Mouse (Mus musculus): ENCODE data around the gene Palm2. TPM values are rescaled to one million over a fixed set of nuclear protein-coding genes. Genes with fewer than 3 reads are reported as not detected.

The Palm2 gene
- polyA plus RNA-seq, 1 experiment from 2014 or later = 2.5 TPM

GRCm38 (mm10) chr4:57684676-57685215 is 250.7 kb downstream of the Palm2 start:
- Histone ChIP-seq H3K9me3 (ENCODE audit: control insufficient read depth, low read length) (no peaks in the 10 kb centered on the region), H3K9ac (ENCODE audit: low read length) (no peak overlapping the region), H3K4me3 (ENCODE audit: low read depth, low read length) (no peak overlapping the region), H3K4me1 (ENCODE audit: control insufficient read depth, insufficient read depth, low read length) (no peaks in the 10 kb centered on the region), H3K4me2 (no peak overlapping the region), H3K27me3 (ENCODE audit: control insufficient read depth, insufficient read depth, low read length) (no peaks in the 10 kb centered on the region), H3K27ac (ENCODE audit: low read depth, low read length) (no peak overlapping the region), H3K36me3 (ENCODE audit: control insufficient read depth, insufficient read depth, low read length) (no peaks in the 10 kb centered on the region)
- DNase-seq (ENCODE audit: low spot score, missing footprints) (no peak), ATAC-seq (ENCODE audit: low FRiP score) (no peak)
- 82% methylated on average over 12 of the region's 12 CpGs for WGBS

GRCm38 (mm10) chr4:57686736-57687135 is 252.7 kb downstream of the Palm2 start:
- Histone ChIP-seq H3K4me1 (ENCODE audit: control insufficient read depth, insufficient read depth, low read length) (no peaks in the 10 kb centered on the region), H3K4me3 (ENCODE audit: low read depth, low read length) (no peak overlapping the region), H3K27me3 (ENCODE audit: control insufficient read depth, insufficient read depth, low read length) (no peaks in the 10 kb centered on the region), H3K9ac (ENCODE audit: low read length) (no peak overlapping the region), H3K27ac (ENCODE audit: low read depth, low read length) (no peak overlapping the region), H3K9me3 (ENCODE audit: control insufficient read depth, low read length) (no peaks in the 10 kb centered on the region), H3K36me3 (ENCODE audit: control insufficient read depth, insufficient read depth, low read length) (no peaks in the 10 kb centered on the region), H3K4me2 (no peak overlapping the region)
- ATAC-seq (ENCODE audit: low FRiP score) (no peak), DNase-seq (ENCODE audit: low spot score, missing footprints) (no peak)
- 76% methylated on average over 3 of the region's 3 CpGs for WGBS

- Histone ChIP-seq H3K4me1 (ENCODE audit: control insufficient read depth, insufficient read depth, low read length) (no peaks in the 10 kb centered on the region), H3K36me3 (ENCODE audit: control insufficient read depth, insufficient read depth, low read length) (no peaks in the 10 kb centered on the region), H3K27ac (ENCODE audit: low read depth, low read length) (no peak overlapping the region), H3K27me3 (ENCODE audit: control insufficient read depth, insufficient read depth, low read length) (no peaks in the 10 kb centered on the region), H3K4me3 (ENCODE audit: low read depth, low read length) (no peak overlapping the region), H3K9ac (ENCODE audit: low read length) (no peak overlapping the region), H3K4me2 (no peak overlapping the region), H3K9me3 (ENCODE audit: control insufficient read depth, low read length) (no peaks in the 10 kb centered on the region)
- whole genome bisulfite sequencing = 88% methylated on average over 3 of the region's 3 CpGs
- no peak for DNase-seq (ENCODE audit: low spot score, missing footprints)
- no peak for ATAC-seq (ENCODE audit: low FRiP score)
Observed at GRCm38 (mm10) chr4:57687583-57687982, 253.5 kb downstream of the Palm2 start.

- no peak overlapping the region for H3K4me3 ChIP-seq (ENCODE audit: low read depth, low read length)
- no peaks in the 10 kb centered on the region for H3K9me3 ChIP-seq (ENCODE audit: control insufficient read depth, low read length)
- no peak overlapping the region for H3K27ac ChIP-seq (ENCODE audit: low read depth, low read length)
- no peak for DNase-seq (ENCODE audit: low spot score, missing footprints)
- no peaks in the 10 kb centered on the region for H3K27me3 ChIP-seq (ENCODE audit: control insufficient read depth, insufficient read depth, low read length)
- 83% methylated on average over 9 of the region's 9 CpGs for WGBS
- no peak overlapping the region for H3K4me2 ChIP-seq
- no peaks in the 10 kb centered on the region for H3K36me3 ChIP-seq (ENCODE audit: control insufficient read depth, insufficient read depth, low read length)
- H3K9ac ChIP-seq (ENCODE audit: low read length) = no peak overlapping the region
- H3K4me1 ChIP-seq (ENCODE audit: control insufficient read depth, insufficient read depth, low read length) = no peaks in the 10 kb centered on the region
- ATAC-seq (ENCODE audit: low FRiP score) = no peak
Observed at GRCm38 (mm10) chr4:57688131-57688530, 254.1 kb downstream of the Palm2 start.

GRCm38 (mm10) chr4:57690001-57690400 is 256.0 kb downstream of the Palm2 start:
- H3K4me3 ChIP-seq (ENCODE audit: low read depth, low read length) = no peak overlapping the region
- no peaks in the 10 kb centered on the region for H3K9me3 ChIP-seq (ENCODE audit: control insufficient read depth, low read length)
- no peak overlapping the region for H3K4me2 ChIP-seq
- H3K27me3 ChIP-seq (ENCODE audit: control insufficient read depth, insufficient read depth, low read length) = no peaks in the 10 kb centered on the region
- H3K27ac ChIP-seq (ENCODE audit: low read depth, low read length) = no peak overlapping the region
- H3K36me3 ChIP-seq (ENCODE audit: control insufficient read depth, insufficient read depth, low read length) = no peaks in the 10 kb centered on the region
- no peaks in the 10 kb centered on the region for H3K4me1 ChIP-seq (ENCODE audit: control insufficient read depth, insufficient read depth, low read length)
- no peak overlapping the region for H3K9ac ChIP-seq (ENCODE audit: low read length)
- ATAC-seq (ENCODE audit: low FRiP score) (no peak), DNase-seq (ENCODE audit: low spot score, missing footprints) (no peak)
- WGBS = 74% methylated on average over 6 of the region's 6 CpGs

- Histone ChIP-seq H3K4me2 (no peak overlapping the region), H3K4me3 (ENCODE audit: low read depth, low read length) (no peak overlapping the region), H3K9me3 (ENCODE audit: control insufficient read depth, low read length) (no peaks in the 10 kb centered on the region), H3K4me1 (ENCODE audit: control insufficient read depth, insufficient read depth, low read length) (no peaks in the 10 kb centered on the region), H3K27me3 (ENCODE audit: control insufficient read depth, insufficient read depth, low read length) (no peaks in the 10 kb centered on the region), H3K36me3 (ENCODE audit: control insufficient read depth, insufficient read depth, low read length) (no peaks in the 10 kb centered on the region), H3K9ac (ENCODE audit: low read length) (no peak overlapping the region), H3K27ac (ENCODE audit: low read depth, low read length) (no peak overlapping the region)
- DNase-seq (ENCODE audit: low spot score, missing footprints) (no peak), ATAC-seq (ENCODE audit: low FRiP score) (no peak)
- WGBS = 60% methylated on average over 1 of the region's 1 CpGs
Observed at GRCm38 (mm10) chr4:57690805-57691204, 256.8 kb downstream of the Palm2 start.

- H3K4me3 ChIP-seq (ENCODE audit: low read depth, low read length) = no peak overlapping the region
- no peaks in the 10 kb centered on the region for H3K27me3 ChIP-seq (ENCODE audit: control insufficient read depth, insufficient read depth, low read length)
- no peaks in the 10 kb centered on the region for H3K4me1 ChIP-seq (ENCODE audit: control insufficient read depth, insufficient read depth, low read length)
- ATAC-seq (ENCODE audit: low FRiP score) (no peak), DNase-seq (ENCODE audit: low spot score, missing footprints) (no peak)
- no peak overlapping the region for H3K4me2 ChIP-seq
- H3K9ac ChIP-seq (ENCODE audit: low read length) = no peak overlapping the region
- H3K27ac ChIP-seq (ENCODE audit: low read depth, low read length) = no peak overlapping the region
- no peaks in the 10 kb centered on the region for H3K36me3 ChIP-seq (ENCODE audit: control insufficient read depth, insufficient read depth, low read length)
- 87% methylated on average over 5 of the region's 5 CpGs for WGBS
- no peaks in the 10 kb centered on the region for H3K9me3 ChIP-seq (ENCODE audit: control insufficient read depth, low read length)
Observed at GRCm38 (mm10) chr4:57694356-57695136, 260.5 kb downstream of the Palm2 start.

GRCm38 (mm10) chr4:57696955-57697354 is 262.9 kb downstream of the Palm2 start:
- Histone ChIP-seq H3K4me2 (no peak overlapping the region), H3K4me3 (ENCODE audit: low read depth, low read length) (no peak overlapping the region), H3K27ac (ENCODE audit: low read depth, low read length) (no peak overlapping the region), H3K27me3 (ENCODE audit: control insufficient read depth, insufficient read depth, low read length) (no peaks in the 10 kb centered on the region), H3K9ac (ENCODE audit: low read length) (no peak overlapping the region), H3K36me3 (ENCODE audit: control insufficient read depth, insufficient read depth, low read length) (no peaks in the 10 kb centered on the region), H3K4me1 (ENCODE audit: control insufficient read depth, insufficient read depth, low read length) (no peaks in the 10 kb centered on the region), H3K9me3 (ENCODE audit: control insufficient read depth, low read length) (no peaks in the 10 kb centered on the region)
- no peak for ATAC-seq (ENCODE audit: low FRiP score)
- 93% methylated on average over 11 of the region's 11 CpGs for WGBS
- no peak for DNase-seq (ENCODE audit: low spot score, missing footprints)

GRCm38 (mm10) chr4:57697918-57698611 is 264.0 kb downstream of the Palm2 start:
- no peak overlapping the region for H3K9ac ChIP-seq (ENCODE audit: low read length)
- no peak overlapping the region for H3K4me2 ChIP-seq
- no peak overlapping the region for H3K27ac ChIP-seq (ENCODE audit: low read depth, low read length)
- no peaks in the 10 kb centered on the region for H3K4me1 ChIP-seq (ENCODE audit: control insufficient read depth, insufficient read depth, low read length)
- H3K4me3 ChIP-seq (ENCODE audit: low read depth, low read length) = no peak overlapping the region
- no peaks in the 10 kb centered on the region for H3K27me3 ChIP-seq (ENCODE audit: control insufficient read depth, insufficient read depth, low read length)
- ATAC-seq (ENCODE audit: low FRiP score) (no peak), DNase-seq (ENCODE audit: low spot score, missing footprints) (no peak)
- no peaks in the 10 kb centered on the region for H3K9me3 ChIP-seq (ENCODE audit: control insufficient read depth, low read length)
- no peaks in the 10 kb centered on the region for H3K36me3 ChIP-seq (ENCODE audit: control insufficient read depth, insufficient read depth, low read length)
- 89% methylated on average over 12 of the region's 12 CpGs for WGBS

Data from midbrain, embryonic 11.5 days (tissue).